Mouse (Mus musculus) kidney, adult 8-10 months (tissue): Measurements from ENCODE around the gene D6Wsu163e.

Experiments
- DNase-seq, 2 experiments: peaks; one replicate each; pipeline ENCODE4 v3.0.0; 2022

Gene D6Wsu163e

DNA sequence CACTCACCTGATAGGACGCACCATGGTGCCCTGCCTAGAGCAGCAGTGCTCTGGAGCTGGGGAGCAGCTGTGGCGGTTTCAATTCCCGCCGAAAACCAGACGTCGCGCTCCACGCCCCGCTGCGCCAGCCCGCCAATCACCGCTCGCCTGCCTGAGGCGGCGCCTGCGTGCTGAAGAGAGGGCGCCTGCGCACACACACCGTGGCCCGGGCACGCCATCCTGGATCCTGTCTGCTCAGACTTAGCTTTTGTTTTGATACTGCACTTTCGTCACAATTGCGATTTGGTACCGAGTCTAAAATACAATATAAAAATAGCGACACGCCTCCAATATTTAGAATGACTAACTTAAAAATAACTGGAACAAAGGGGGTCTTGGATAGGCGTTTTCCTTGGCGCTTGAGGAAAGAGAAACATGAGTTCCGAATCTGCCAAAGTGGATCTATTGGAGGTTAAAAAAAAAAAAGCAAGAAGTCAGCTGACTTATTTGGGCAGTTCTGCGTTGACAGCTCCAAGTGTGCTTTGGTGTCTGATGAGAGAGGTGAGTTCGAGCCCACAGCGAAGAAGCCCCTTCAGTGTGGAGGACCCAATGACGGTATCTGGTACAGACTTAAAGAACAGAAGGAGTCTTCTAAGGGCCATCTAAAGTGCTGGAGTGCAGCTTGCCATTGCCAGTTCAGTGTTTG, at the start of gene D6Wsu163e, which contains the start of gene Rad51ap1:
TSS of gene D6Wsu163e (plus strand) at position 476 of the 685 bp plus-strand sequence.
TSS of gene Rad51ap1 (minus strand) at position 101 of the 685 bp plus-strand sequence.
- peak; percentile 93 to 94 for DNase-seq

- DNase-seq, result no peak
Measured at GRCm38 (mm10) chr6:126907378-126907777, 32.4 kb upstream of the D6Wsu163e start.

DNA sequence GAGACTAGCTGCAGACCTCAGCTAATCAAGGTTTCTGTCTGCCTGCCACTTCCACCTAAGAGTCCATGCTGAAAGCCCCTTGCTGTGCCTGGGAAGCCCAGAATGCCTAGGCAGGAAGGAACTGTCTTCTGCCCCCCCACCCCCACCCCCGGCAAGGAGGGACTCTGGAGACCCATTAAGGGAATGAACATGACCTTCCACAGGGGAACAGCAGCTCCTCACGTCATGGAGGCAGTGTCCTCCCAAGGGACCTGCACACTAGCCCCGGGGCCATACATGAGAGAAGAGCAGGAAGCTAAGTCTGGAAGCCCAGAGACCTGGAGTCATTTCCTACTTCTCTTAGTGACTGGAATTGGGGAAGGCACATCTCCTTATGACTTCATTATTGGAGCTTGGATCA, 31.9 kb upstream of the D6Wsu163e start:
- no peak for DNase-seq

DNA sequence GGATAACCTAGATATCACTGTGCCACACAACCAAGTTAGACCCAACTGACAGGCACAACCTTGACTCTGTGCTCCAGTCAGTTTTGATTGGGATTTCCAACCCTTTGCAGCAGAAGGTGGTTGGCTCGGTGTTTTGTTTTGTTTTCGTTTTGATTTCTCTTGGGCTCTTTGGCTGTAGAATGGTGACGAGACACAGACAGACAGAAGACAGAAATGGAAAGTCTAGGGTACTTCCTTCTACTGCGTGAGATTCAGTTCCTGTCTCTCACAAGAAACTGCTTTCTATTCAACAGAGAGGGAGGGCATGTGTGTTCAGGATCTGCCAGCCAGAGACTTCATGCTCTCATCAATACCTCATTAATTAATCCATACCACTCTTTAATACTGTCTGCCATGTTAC, 29.0 kb upstream of the D6Wsu163e start:
- no peak for DNase-seq

DNA sequence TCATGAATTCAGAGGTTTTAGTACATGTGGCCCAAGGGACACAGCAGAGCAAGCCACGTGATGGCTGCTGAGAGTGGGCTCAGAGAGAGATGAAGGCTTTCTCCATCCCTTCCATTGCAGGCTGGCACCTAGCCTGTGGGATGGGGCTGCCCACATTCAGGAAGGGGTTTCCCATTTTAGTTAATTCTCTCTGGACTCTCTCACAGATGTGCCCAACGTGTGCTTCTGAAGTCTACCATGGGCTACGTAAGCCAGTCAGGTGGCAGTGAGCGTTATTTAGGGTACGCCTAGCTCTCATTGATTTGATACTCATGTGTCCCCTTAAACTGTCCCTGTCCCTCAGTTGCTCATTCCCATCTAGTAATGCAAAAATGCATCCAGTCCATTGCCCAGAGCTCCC, 24.8 kb upstream of the D6Wsu163e start:
- no peak for DNase-seq

- no peak for DNase-seq
Measured at GRCm38 (mm10) chr6:126921111-126921881, 18.5 kb upstream of the D6Wsu163e start, which contains the start of gene Dyrk4. Gene Dyrk4 (minus strand): TSS chr6:126921839.

- no peak for DNase-seq
Measured at GRCm38 (mm10) chr6:126932896-126933295, 6.9 kb upstream of the D6Wsu163e start.

DNA sequence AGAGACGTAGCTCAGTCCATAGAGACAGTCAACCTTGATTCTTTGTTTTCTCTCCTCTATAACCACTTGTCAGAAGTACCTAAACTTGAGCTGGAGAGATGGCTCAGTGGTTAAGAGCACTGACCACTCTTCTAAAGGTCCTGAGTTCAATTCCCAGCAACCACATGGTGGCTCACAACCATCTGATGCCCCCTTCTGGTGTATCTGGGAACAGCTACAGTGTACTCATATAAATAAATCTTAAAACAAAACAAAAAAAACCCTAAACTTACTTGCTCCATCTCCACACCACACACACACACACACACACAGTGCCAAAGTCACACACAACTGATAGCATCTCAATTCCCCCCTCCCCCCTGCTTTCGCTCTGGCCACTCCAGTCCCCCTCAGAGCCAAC, 1.7 kb upstream of the D6Wsu163e start:
- DNase-seq, result no peak

DNA sequence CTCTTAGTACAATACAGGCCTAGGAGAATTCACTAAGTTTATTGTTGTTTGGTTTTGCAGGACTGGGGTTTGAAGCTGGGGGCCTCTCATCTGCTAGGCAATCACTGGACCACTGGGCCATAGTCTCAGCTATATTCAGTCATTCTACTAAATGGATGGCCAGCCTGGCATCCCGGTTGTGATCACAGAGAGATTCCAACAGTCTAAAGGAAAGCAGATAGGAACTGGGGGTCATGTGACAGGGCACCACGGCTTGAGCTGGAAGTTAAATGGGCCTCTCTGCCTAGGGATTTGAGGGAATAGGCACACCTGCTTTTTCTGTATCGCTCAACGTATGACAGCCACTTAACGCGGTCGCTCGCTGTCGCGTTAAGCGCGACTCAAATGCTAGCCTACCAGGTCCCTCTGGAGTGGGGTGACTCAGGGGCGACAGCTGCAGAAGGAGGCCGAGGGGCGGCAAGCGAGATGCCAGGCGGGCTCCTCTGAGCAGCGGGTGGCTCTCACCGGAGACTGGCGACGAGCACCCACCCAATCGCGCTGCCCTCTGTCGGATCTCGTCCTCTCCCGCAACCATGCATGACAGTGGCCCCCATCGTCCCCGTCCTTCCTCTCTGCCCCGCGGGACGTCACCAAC, 792 bp upstream of the D6Wsu163e start:
- DNase-seq, result no peak

- no peak for DNase-seq
Measured at GRCm38 (mm10) chr6:126940451-126940850, 689 bp downstream of the D6Wsu163e start.

DNA sequence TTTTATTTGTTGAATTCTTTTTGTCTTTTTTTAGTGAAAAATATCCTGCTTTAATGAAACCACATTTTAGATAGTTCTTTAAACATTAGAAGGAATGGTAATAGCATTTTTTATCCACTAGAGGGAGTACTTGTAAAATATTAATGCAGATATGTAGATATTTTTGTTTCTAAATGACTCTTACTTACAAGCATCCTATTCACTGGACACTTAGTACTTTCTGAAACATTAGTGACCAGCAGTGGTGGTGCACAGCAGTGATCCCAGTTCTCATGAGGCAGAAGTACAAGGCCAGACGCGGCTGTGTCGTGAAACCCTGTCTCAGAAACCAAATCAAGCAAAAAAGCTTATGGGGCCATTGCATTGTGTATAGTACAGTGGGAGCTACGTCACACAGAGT, 8.6 kb downstream of the D6Wsu163e start:
- no peak for DNase-seq

DNA sequence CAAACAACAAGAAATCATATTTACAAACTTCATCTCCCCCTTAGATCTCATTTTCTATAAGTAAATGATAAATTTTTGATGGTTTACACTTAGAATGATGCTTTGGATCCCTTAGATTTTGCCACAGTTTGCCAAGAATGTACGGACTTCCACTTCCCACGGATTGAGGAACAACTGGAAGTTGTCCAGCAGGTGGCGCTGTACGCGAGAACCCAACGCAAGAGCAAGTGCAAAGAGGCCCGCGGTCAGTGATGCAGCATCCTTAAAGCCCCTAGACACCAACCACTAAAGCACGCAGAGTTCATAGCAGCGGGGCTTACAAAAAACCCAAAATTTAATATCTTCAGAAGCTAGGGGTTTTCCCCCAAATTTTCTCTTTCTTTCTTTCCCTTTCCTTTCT, 16.0 kb downstream of the D6Wsu163e start:
- DNase-seq, result peak; percentile 17 to 67

- no peak for DNase-seq
Measured at GRCm38 (mm10) chr6:126961371-126962018, 21.7 kb downstream of the D6Wsu163e start.

GRCm38 (mm10) chr6:126962709-126963108, 22.9 kb downstream of the D6Wsu163e start:
- no peak for DNase-seq

GRCm38 (mm10) chr6:126963426-126963825, 23.7 kb downstream of the D6Wsu163e start:
- DNase-seq, result no peak

DNA sequence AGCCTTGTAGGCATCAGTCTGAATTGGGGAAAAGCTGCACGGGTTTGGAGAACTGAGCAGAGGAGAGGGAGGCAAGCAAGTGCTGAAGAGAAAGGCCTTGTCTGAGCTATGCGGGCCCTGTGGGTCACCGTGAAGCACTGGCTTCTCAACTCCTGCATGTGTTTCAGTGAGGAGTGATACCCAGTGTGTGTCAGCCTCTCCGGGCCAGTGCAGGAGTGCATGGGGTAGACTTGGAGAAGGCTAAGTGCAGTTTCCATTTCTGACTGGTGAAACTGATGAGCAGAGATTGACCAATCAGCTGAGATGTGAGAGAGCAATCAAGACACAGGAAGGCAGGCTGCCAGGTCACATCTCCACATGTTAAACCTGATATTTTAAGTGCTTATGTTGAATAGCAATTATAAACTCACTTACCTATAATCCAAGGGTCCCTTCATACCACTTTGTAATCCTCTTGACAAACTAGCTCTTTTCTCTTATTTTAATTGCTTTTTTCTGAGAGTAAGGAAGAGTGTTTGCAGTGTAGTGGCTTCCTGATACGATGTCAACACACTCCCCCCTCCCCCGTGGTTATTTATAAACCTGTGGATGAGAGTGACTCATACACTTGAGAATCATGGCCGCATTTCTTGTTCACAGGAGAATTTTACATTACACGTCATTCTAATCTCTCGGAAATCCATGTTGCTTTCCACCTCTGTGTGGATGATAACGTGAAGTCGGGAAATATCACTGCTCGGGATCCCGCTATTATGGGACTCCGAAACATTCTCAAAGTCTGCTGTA, 26.7 kb downstream of the D6Wsu163e start:
- DNase-seq, result no peak

DNA sequence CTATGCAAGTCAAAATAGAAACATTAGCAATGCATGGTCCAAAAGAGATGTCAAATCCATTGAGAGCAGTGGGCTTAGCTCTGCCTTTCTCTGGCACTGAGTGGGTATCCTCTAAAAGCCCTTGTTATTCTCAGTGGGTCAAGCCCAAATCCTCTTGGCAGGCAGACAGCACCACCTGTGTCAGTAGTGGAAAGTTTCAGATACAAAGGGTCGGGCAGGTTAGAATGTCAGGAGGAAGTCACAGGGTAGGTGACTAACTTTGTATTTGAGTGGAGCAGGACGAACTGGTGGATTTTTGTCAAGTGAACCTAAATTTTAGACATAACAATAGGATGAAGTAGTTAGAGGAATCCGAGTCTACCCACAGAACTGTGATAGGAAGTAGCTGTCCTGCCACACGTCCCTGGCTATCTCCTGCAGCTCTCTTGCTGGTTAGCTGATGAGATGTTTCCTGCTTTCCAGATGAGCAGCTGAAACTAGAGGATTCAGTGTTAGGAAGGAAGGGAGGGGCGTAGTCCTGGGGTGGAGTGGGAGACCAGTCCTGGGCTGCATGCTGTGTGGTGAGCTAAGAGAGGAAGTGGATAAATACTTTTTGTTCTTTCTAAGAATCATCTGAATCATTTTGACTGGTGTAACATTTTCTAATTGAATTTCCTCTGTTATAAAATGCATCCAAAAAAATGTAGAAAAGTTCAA, 41.9 kb downstream of the D6Wsu163e start:
- DNase-seq, result no peak

GRCm38 (mm10) chr6:126993676-126994075, 53.9 kb downstream of the D6Wsu163e start:
- DNase-seq, result no peak

- no peak for DNase-seq
Measured at GRCm38 (mm10) chr6:126995494-126995893, 55.7 kb downstream of the D6Wsu163e start.

- DNase-seq, result no peak
Measured at GRCm38 (mm10) chr6:126996399-126996798, 56.6 kb downstream of the D6Wsu163e start.

GRCm38 (mm10) chr6:127005646-127006045, 65.9 kb downstream of the D6Wsu163e start:
- DNase-seq, result no peak

DNA sequence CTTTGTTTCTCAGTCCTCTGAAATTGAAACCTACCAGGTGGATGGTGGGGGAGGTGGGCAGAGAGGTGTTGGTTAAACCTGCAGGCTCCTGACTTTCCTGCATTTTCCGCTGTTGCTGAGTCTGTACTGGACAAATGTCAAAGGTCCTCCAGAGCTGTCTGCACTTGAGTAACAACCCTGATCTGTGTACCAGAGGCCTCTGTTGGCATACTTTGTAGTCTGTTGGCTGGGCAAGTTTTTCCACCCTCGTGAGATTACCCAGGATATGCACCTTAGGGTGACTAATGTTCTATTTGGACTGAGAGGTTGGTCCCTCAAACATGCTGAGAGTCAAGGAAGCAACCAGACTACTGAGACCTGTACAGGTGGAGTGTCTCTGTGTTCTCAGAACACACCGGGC, 66.8 kb downstream of the D6Wsu163e start:
- no peak for DNase-seq
